Mouse (Mus musculus) heart, postnatal 0 days (tissue): ENCODE data around the gene Nt5dc3.

ENCODE experiments used
- CTCF ChIP-seq: IDR thresholded peaks from 2 replicates; pipeline ENCODE4 v1.5.1; 2016; ENCODE audit warnings: antibody characterized with exemption, control low read depth, low read depth
- EP300 ChIP-seq: IDR thresholded peaks from 2 replicates; pipeline ENCODE4 v1.6.1; 2016; ENCODE audit warnings: antibody characterized with exemption, low read depth

DNA sequence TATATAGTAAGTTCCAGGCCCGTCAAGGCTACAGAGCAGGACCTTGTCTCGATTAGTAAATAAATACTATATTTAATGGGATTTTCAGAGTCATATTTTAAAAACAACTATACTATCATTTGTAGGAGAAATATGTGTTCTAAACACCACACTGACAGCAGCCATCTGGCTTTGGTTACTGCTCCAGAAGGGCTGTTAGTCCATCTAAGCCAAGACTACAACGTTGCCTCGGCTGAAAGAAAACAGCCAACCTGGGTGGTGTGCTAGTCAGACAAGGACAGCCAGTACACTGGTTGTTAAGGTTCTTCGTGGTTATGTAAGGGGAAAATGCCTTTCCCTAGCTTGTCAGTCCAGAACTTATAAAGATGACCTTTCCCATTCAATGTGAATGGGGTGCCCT, 63.9 kb downstream of the Nt5dc3 start:
- no peak for TF ChIP-seq CTCF
- no peak for TF ChIP-seq EP300
